Mouse (Mus musculus): ENCODE measurements around the gene Lims1.

GRCm38 (mm10) chr10:58404639-58405038 lies 81.4 kb downstream of the Lims1 start:
- TF ChIP-seq CTCF (IDR thresholded peaks at IDR 0.05; ENCODE audit: extremely low read depth, insufficient read depth, insufficient read length, insufficient replicate concordance) (no peak), POLR2A (IDR thresholded peaks at IDR 0.05; ENCODE audit: low read depth, low read length) (no peak)

Measured in spleen, adult 2 months (tissue).